Mouse (Mus musculus): ENCODE data around the gene Josd1. TPM values are rescaled to one million over a fixed set of nuclear protein-coding genes. Genes with fewer than 3 reads are reported as not detected.

The Josd1 gene
- polyA plus RNA-seq, 1 experiment from 2014 or later, result 9.4 TPM

GRCm38 (mm10) chr15:79715646-79716045, 27.9 kb upstream of the Josd1 start:
- Histone ChIP-seq H3K27me3 (replicated peaks; ENCODE audit: control insufficient read depth, insufficient read depth, low read length) (no peaks in the 10 kb centered on the region), H3K9me3 (ENCODE audit: control insufficient read depth) (no peaks in the 10 kb centered on the region), H3K9ac (ENCODE audit: low read depth, low read length) (no peak overlapping the region), H3K36me3 (ENCODE audit: control insufficient read depth, insufficient read depth) (peaks cover 92% of the 10 kb centered on the region), H3K4me1 (replicated peaks; ENCODE audit: control insufficient read depth, insufficient read depth, low read length) (no peaks in the 10 kb centered on the region), H3K27ac (ENCODE audit: low read depth, low read length) (no peak overlapping the region), H3K4me3 (ENCODE audit: low read depth, low read length) (no peak overlapping the region), H3K4me2 (replicated peaks; ENCODE audit: low read depth) (no peak overlapping the region)
- 91% methylated on average over 7 of the region's 7 CpGs for WGBS
- no peak for TF ChIP-seq CTCF (IDR thresholded peaks at IDR 0.05; ENCODE audit: low read depth)
- no peak for ATAC-seq

GRCm38 (mm10) chr15:79708229-79708822, 20.6 kb upstream of the Josd1 start:
- Histone ChIP-seq H3K27ac (ENCODE audit: low read depth, low read length) (no peak overlapping the region), H3K9ac (ENCODE audit: low read depth, low read length) (no peak overlapping the region), H3K36me3 (ENCODE audit: control insufficient read depth, insufficient read depth) (peaks cover 56% of the 10 kb centered on the region), H3K4me2 (replicated peaks; ENCODE audit: low read depth) (no peak overlapping the region), H3K4me1 (replicated peaks; ENCODE audit: control insufficient read depth, insufficient read depth, low read length) (no peaks in the 10 kb centered on the region), H3K9me3 (ENCODE audit: control insufficient read depth) (no peaks in the 10 kb centered on the region), H3K4me3 (ENCODE audit: low read depth, low read length) (no peak overlapping the region), H3K27me3 (replicated peaks; ENCODE audit: control insufficient read depth, insufficient read depth, low read length) (no peaks in the 10 kb centered on the region)
- WGBS, result 86% methylated on average over 5 of the region's 5 CpGs
- TF ChIP-seq CTCF (IDR thresholded peaks at IDR 0.05; ENCODE audit: low read depth), result no peak; the same call in 1 of the 2 replicates
- ATAC-seq, result no peak

- Histone ChIP-seq H3K36me3 (ENCODE audit: control insufficient read depth, insufficient read depth) (peaks cover 40% of the 10 kb centered on the region), H3K27ac (ENCODE audit: low read depth, low read length) (no peak overlapping the region), H3K4me2 (replicated peaks; ENCODE audit: low read depth) (no peak overlapping the region)
These were observed 19.0 kb upstream of the Josd1 start for GRCm38 (mm10) chr15:79706603-79707214.

DNA sequence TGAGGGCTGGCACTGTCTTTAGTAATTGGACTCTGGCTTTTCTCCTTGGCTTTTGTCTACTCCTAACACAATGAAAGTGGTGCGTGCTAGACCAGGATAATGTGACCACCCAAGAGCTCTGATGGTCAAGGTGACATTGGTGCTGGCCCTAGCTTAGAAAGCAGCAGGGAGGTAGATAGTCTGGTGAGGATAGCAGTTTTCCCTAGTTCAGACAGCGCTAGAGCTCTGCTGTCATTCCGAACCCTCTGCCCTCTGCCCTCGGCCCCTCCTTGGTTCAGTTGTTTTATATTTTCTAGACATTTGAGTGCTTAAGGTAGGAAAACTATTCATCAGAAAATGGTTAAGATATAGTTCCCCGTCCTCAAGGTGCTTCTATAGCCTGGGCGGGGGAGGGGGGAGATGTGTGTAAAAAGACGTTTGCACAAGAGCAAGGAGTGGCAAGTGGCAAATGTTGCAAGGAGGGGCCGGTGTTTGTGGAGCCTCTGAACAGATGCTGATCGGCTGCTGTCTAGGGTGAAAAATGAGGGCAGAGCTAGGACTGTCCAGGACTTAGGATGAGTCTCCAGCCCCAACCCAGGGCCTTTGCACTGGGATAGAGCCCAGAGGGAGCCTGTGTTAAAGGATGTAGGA, 10.0 kb upstream of the Josd1 start:
- Histone ChIP-seq H3K9me3 (ENCODE audit: control insufficient read depth) (no peaks in the 10 kb centered on the region), H3K27me3 (replicated peaks; ENCODE audit: control insufficient read depth, insufficient read depth, low read length) (no peaks in the 10 kb centered on the region), H3K9ac (ENCODE audit: low read depth, low read length) (no peak overlapping the region), H3K4me2 (replicated peaks; ENCODE audit: low read depth) (no peak overlapping the region), H3K4me1 (replicated peaks; ENCODE audit: control insufficient read depth, insufficient read depth, low read length) (peaks cover 1% of the 10 kb centered on the region; the same call in 1 of the 2 replicates), H3K4me3 (ENCODE audit: low read depth, low read length) (no peak overlapping the region), H3K36me3 (ENCODE audit: control insufficient read depth, insufficient read depth) (peaks cover 4% of the 10 kb centered on the region; the same call in 1 of the 2 replicates), H3K27ac (ENCODE audit: low read depth, low read length) (no peak overlapping the region)
- 56% methylated on average over 9 of the region's 9 CpGs for WGBS
- no peak for TF ChIP-seq CTCF (IDR thresholded peaks at IDR 0.05; ENCODE audit: low read depth)
- ATAC-seq, result no peak; the same call in 1 of the 2 replicates

More at GRCm38 (mm10) chr15:79706603-79707214, 19.0 kb upstream of the Josd1 start:
- Histone ChIP-seq H3K27me3 (replicated peaks; ENCODE audit: control insufficient read depth, insufficient read depth, low read length) (no peaks in the 10 kb centered on the region), H3K4me1 (replicated peaks; ENCODE audit: control insufficient read depth, insufficient read depth, low read length) (no peaks in the 10 kb centered on the region), H3K4me3 (ENCODE audit: low read depth, low read length) (no peak overlapping the region), H3K9me3 (ENCODE audit: control insufficient read depth) (no peaks in the 10 kb centered on the region), H3K9ac (ENCODE audit: low read depth, low read length) (no peak overlapping the region)
- no peak for TF ChIP-seq CTCF (IDR thresholded peaks at IDR 0.05; ENCODE audit: low read depth)
- WGBS, result 79% methylated on average over 17 of the region's 17 CpGs
- no peak for ATAC-seq

- peak; percentile 40; the same call in 1 of the 2 replicates for ATAC-seq
- peak overlapping the region; percentile 7; the same call in 1 of the 2 replicates for H3K27ac ChIP-seq (ENCODE audit: low read depth, low read length)
- no peak overlapping the region for H3K9ac ChIP-seq (ENCODE audit: low read depth, low read length)
- peaks cover 5% of the 10 kb centered on the region; the same call in 1 of the 2 replicates for H3K4me1 ChIP-seq (replicated peaks; ENCODE audit: control insufficient read depth, insufficient read depth, low read length)
- no peak overlapping the region for H3K4me2 ChIP-seq (replicated peaks; ENCODE audit: low read depth)
- H3K4me3 ChIP-seq (ENCODE audit: low read depth, low read length), result no peak overlapping the region
- peaks cover 4% of the 10 kb centered on the region; the same call in 1 of the 2 replicates for H3K36me3 ChIP-seq (ENCODE audit: control insufficient read depth, insufficient read depth)
- no peak for TF ChIP-seq CTCF (IDR thresholded peaks at IDR 0.05; ENCODE audit: low read depth)
- no peaks in the 10 kb centered on the region for H3K9me3 ChIP-seq (ENCODE audit: control insufficient read depth)
- WGBS, result 63% methylated on average over 6 of the region's 6 CpGs
- H3K27me3 ChIP-seq (replicated peaks; ENCODE audit: control insufficient read depth, insufficient read depth, low read length), result no peaks in the 10 kb centered on the region
These were observed 9.3 kb upstream of the Josd1 start for GRCm38 (mm10) chr15:79697011-79697410.

- no peaks in the 10 kb centered on the region for H3K27me3 ChIP-seq (replicated peaks; ENCODE audit: control insufficient read depth, insufficient read depth, low read length)
- H3K4me1 ChIP-seq (replicated peaks; ENCODE audit: control insufficient read depth, insufficient read depth, low read length), result peaks cover 5% of the 10 kb centered on the region; the same call in 1 of the 2 replicates
- H3K36me3 ChIP-seq (ENCODE audit: control insufficient read depth, insufficient read depth), result peaks cover 4% of the 10 kb centered on the region; the same call in 1 of the 2 replicates
- no peak for ATAC-seq
- H3K27ac ChIP-seq (ENCODE audit: low read depth, low read length), result no peak overlapping the region
- no peak overlapping the region for H3K4me3 ChIP-seq (ENCODE audit: low read depth, low read length)
- WGBS, result 94% methylated on average over 2 of the region's 2 CpGs
- H3K9me3 ChIP-seq (ENCODE audit: control insufficient read depth), result no peaks in the 10 kb centered on the region
- H3K4me2 ChIP-seq (replicated peaks; ENCODE audit: low read depth), result no peak overlapping the region
- no peak overlapping the region for H3K9ac ChIP-seq (ENCODE audit: low read depth, low read length)
- no peak for TF ChIP-seq CTCF (IDR thresholded peaks at IDR 0.05; ENCODE audit: low read depth)
These were observed 8.8 kb upstream of the Josd1 start for GRCm38 (mm10) chr15:79696508-79696907.
